Mouse (Mus musculus) left cerebral cortex, adult 11 months (tissue): ENCODE results near the gene Lclat1.

ENCODE experiments used
- DNase-seq: peaks from one replicate; pipeline ENCODE4 v3.0.0; 2022; ENCODE audit warnings: low spot score

The Lclat1 gene

DNA sequence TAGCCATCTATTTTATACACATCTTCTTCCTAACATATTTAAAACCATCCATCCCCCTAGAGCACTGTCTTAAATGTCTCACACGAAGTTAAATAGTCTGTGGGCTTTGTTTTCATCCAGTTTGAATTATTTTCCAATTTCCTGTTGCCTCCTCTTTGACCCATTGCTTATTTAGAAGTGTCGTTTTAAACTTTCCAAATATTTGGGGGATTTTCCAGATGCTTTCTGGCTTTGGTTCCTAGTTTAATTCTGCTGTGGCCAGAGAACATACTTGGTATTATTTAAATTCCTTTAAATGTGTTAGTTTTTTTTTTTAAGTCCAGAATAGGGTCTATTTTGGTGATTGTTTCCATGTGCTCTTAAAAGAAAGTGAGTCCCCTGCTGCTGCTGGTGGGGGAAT lies 176.5 kb downstream of the Lclat1 start:
- no peak for DNase-seq
